Mouse (Mus musculus) yolk sac, embryonic 10.5 days (tissue): ENCODE data around the gene Cpne1.
"Not testable (repeated sequence)": the region's sequence is repeated elsewhere in the genome, so short reads cannot be mapped to it uniquely, and the experiment has no call there.

ENCODE experiments used
- DNase-seq: peaks from one replicate; pipeline ENCODE4 v3.0.0-alpha.2; 2017; ENCODE audit warnings: low spot score

Cpne1 gene

DNA sequence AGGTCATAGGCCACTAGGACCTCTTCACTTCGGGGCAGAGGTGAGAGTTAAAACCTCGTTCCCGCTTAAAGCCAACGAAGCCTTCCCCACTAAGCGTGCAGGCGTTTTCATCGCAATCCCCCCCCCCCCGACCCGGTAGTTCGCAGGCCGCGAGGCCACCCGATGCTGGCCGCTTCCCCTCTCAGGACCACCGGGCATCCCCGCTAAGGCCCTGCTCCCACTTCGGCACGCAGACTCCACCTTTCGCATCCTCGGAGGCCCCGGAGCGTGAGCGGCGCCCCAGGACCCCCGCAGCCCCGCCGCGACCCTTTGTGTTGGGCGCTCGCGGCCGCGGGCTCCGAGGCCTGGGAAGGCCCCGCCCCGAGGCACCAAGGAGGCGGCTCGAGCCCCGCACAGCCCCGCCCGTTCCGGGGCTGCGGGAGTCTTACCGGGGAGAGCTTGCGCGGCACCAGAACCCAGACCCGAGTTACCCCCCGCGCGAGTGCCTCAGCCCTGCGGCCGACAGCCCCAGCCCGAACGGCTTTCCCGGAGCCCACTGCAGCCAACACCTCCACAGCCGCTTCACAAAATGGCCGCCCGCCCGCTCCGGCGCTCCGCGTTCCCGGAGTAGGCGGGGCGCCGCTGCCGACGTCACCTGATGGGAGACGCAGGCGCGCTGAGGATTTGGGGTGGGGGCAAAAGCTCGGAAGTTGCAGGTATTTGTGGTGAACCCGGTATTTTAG lies at the start of gene Cpne1, which contains the start of gene Rbm12:
Gene Cpne1 (minus strand): TSS at position 608 of the 722 bp plus-strand sequence.
Gene Rbm12 (minus strand): TSS at position 621 of the 722 bp plus-strand sequence.
- DNase-seq = peak; percentile 95

DNA sequence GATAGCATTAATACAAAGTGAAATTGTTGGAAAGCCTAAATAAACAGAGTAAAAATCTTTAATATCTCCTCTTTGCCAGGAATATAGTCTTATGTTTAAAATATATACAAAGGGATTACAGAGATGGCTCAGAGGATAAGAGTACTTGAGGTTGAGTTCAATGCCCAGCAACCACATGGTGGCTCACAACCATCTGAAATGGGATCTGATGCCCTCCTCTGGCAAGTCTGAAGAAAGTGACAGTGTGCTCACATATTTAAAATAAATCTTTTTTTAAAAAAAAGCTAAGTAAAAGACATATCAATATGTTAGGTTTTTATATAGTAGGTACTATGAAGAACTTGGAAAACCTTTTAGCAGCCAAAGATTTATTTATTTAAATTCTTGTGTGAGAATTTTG lies 39.8 kb upstream of the Cpne1 start:
- no peak for DNase-seq

DNA sequence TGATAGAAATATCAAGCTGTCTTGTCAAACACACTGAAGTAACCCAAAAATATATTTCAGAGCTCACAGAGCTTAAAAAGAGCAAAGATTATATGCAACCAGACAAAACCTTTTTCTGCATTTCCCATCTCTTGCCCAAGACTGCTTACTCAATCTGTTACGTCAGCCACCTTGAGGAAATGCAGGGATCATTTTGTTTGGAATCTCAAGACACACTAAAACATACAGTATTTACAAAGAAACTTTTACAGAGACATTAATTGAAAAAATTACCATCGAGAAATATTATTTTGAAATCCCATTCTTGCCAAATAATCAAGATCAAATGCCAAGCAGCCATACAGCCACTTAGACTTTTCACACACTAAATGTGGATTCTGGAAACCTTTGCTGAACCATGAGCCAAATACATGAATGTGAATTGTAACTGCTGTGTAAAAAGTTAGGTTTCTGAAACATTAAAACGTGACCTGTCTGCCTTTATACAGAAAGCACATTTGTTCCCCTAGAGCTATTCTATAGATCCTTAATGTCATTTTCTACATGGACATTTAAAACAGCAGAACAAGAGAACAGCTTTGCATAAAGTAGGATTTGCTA lies 35.7 kb upstream of the Cpne1 start:
- no peak for DNase-seq

GRCm38 (mm10) chr2:156146272-156146989 lies 34.7 kb upstream of the Cpne1 start:
- no peak for DNase-seq

DNA sequence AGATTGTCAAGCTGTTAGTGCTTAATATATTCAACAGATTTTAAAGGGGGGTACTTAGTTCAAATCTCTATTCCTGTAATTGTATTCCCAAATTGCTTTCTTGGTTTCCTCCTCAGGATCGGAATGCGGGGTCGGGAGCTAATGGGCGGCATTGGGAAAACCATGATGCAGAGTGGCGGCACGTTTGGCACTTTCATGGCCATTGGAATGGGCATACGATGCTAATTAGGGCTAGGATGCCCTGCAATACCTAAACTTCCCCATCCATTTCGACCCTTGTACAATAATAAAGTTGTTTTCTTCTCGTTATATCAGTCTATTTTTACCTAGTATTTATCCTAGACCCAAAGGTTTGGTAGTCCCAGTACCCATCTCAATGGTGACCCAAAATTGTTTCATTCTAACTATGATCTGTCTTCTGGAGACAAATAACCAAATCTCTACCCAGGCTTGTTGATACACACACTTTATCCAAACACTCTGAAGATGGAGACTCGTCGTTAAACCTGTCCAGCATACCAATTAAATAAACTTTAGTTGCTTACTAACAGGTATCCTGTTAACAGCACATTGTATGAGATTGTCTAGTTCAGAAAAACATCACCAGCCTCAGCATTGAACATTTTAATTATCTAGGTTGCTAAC lies 33.8 kb upstream of the Cpne1 start:
- no peak for DNase-seq

- peak; percentile 95 for DNase-seq
Measured at GRCm38 (mm10) chr2:156143953-156144724, 32.4 kb upstream of the Cpne1 start, which contains the start of the genes Romo1 and Nfs1. Gene Romo1 (plus strand): TSS chr2:156144039. Gene Nfs1 (minus strand): TSS chr2:156144186.

- DNase-seq = peak; percentile 38
Measured at GRCm38 (mm10) chr2:156143367-156143766, 31.6 kb upstream of the Cpne1 start.

GRCm38 (mm10) chr2:156142820-156143219 lies 31.1 kb upstream of the Cpne1 start:
- DNase-seq = no peak

- no peak for DNase-seq
Measured at GRCm38 (mm10) chr2:156135695-156136094, 23.9 kb upstream of the Cpne1 start.

- DNase-seq = no peak
Measured at GRCm38 (mm10) chr2:156134161-156134560, 22.4 kb upstream of the Cpne1 start.

DNA sequence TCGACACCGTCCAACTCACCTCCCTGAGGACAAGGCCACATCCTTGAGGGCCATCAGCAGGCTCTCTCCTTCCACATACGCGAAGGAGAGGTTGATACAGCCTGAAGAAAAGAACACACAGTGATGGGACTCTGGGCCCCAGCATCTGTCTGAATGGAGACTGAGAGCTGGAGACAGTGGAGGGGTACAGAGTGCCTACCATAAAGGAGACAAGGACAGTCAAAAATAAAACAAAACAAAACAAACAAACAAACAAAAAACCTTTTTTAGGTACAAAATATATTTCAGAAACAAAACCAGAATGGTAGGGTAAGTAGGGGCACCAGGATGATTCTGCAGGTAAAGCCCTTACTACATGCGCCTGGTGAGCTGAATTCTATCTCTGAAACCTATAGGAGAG lies 15.2 kb upstream of the Cpne1 start, which contains the start of gene Gm28036:
Gene Gm28036 (minus strand): TSS at position 101 of the 400 bp plus-strand sequence.
- no peak for DNase-seq

DNA sequence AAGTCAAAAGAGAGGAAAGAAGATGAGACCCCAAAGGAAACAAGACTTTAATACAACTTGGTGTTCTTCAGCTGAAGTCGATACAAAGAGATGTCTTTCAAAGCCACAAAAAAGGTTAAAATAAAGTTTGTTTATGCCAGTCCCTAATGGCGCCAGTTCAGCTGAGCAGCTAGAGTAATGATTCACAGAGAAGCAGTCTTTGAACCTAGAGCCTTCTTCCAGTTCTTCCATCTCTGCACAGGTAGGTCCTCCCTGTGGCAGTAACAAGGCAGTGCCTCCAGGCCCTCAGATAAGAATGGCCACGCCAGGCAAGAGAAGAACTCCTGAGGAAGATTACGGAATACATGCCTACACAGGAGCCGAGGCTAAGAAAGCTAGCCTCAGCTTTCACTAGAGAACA lies 12.0 kb upstream of the Cpne1 start:
- peak; percentile 16 for DNase-seq

DNA sequence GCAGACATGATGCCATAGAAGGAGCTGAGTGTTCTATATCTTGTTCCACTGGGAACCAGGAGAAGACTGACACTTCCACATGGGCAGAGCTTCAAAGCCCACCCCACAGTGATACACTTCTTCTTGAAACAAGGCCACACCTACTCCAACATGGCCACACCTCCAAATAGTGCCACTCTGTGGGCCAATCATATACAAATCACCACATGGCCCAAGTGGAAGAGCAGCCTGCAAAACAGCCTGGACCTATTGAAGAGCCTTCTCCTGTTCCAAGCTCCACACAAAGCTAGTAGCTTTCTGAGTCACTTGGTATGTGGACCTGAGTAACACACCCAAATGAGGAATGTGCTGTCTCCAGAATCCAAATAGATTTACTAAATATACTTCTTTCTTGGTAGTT lies 7.8 kb upstream of the Cpne1 start:
- DNase-seq = no peak

DNA sequence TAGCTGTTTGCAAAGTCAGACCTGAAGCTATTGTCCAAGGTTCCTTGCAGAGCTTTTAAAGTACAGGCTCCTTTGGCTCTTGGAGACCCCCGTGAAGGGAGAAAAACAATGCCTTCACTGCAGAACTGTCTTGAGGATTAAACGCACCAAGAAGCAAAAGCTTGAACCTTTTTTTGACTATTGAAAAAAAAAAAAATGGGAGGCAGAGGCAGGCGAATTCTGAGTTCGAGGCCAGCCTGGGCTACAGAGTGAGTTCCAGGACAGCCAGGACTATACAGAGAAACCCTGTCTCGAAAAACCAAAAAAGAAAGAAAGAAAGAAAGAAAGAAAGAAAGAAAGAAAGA lies 287 bp upstream of the Cpne1 start:
- DNase-seq = not testable (repeated sequence)

DNA sequence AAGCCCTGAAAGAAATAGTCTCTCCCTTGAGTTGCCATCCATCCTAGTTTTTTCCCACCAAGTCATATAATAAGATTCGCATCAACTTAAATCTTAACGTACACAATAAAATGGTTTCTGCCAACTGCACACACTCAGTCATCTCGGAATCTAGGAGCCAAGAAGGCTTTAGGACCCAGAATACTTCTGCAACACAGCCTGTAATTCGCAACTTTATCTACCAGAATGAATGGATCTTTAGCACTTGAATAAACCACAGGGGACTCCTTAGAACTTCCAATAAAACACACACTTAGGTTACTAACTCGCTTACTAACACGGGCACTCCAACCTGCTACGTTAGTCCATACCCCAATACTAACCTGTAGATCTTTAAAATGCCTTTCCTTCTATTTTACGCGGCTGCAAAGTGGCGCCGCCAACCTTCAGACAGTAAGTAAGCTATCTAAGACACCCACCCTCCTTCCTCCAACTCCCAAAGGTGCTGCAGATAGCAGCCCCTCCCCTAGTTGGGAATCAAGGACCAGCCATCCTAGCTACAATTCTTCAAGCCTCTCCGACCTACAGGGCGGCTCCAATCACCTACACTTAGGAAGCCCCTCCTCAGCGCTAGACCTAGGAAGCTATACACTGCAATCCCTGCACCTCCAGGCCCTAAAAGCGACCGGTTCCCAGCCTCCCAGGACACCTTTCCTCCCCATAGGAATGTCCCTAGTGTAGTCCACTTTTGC lies 973 bp downstream of the Cpne1 start:
- no peak for DNase-seq

DNA sequence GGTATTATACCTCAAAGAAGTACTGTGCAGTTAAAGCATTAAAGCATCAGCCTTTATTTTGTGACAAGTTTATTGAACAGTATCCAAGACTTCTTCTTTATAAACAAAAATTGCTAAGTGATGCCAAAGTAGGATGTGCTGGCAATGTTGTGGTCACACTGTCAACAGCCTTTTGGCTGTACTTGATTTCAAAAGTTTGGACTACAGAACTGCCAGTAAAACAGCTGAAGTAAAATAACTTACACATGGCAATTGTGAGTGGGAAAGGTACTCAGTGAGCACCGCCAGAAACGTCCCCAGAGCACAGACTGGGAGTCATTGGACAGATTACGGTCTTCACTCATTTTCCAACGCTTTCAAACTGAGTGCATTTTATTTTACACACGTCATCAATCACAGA lies 19.8 kb downstream of the Cpne1 start:
- DNase-seq = no peak

DNA sequence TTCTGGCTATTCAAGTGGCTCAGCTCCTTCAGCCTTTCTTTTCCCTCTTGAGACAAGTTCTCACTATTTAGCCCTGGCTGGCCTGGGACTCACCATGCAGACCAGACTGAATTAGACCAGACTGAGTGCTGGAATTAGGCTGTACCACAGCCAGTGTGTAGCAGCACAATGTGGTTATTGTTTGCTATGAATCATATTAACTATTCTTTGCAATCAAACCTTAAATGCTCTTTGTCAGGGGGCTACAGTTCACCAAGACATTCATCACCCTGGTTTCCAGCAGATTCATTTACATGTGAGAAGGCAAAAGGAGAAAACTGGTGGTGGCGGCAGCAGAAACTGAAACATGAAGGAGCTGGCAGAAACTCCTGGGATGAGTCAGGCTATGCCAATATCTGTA lies 22.0 kb downstream of the Cpne1 start:
- DNase-seq = no peak

- no peak for DNase-seq
Measured at GRCm38 (mm10) chr2:156087391-156088110, 24.2 kb downstream of the Cpne1 start.

- no peak for DNase-seq
Measured at GRCm38 (mm10) chr2:156084541-156084940, 27.2 kb downstream of the Cpne1 start.

DNA sequence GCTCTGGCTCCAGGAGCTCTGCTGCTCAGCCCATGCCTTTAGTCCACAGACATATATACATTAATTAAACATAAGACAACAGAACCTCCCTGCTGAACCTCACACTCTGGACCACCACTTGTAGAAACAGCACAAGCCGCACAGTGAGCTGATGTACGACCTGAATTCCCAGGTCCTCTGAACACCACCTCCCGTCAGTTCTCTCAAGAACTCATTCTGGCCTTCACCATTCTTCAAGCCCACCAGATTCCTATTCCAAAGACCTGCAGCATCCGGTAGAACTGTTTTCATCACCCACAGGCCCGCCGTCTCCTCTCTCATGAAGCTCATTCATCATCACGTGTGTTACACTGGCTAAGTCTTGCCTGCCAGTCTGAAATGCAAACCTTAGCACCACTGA lies 31.4 kb downstream of the Cpne1 start:
- no peak for DNase-seq
